Mouse (Mus musculus) thymus, postnatal 36 days (tissue): ENCODE measurements around the gene Sppl2a.
"Not testable (repeated sequence)": the region's sequence is repeated elsewhere in the genome, so short reads cannot be mapped to it uniquely, and the experiment has no call there.

ENCODE experiments used
- DNase-seq, 2 experiments: peaks; one replicate each; pipeline ENCODE4 v3.0.0; 2022; ENCODE audit warnings: mixed read lengths in 2 of 2

The Sppl2a gene

GRCm38 (mm10) chr2:126932897-126933641 is at the start of gene Sppl2a:
Sppl2a (minus strand) TSS chr2:126933235.
- DNase-seq, result peak; percentile 82 to 86

DNA sequence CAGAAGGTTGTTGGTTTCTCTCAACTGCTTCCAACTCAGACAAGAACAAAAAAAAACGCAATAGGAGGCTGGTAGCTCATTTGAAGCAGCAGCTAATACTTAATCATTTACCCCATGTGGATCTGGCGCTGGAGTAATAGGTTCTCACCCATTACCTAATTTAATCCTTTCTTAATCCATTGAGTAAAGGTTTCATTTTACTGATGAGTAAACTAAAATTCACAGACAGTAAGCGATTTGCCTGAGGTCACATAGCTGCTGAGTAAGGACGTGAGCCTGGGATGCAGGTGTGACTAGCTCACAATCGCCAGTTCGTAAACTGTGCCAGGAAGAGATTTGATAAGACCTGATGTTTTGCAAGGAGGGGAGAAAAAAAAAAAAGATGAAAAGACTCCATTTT is 44.4 kb upstream of the Sppl2a start:
- no peak for DNase-seq

- no peak for DNase-seq
These were observed 28.7 kb upstream of the Sppl2a start for GRCm38 (mm10) chr2:126961696-126962095.

GRCm38 (mm10) chr2:126955671-126956070 is 22.6 kb upstream of the Sppl2a start:
- DNase-seq, result no peak

DNA sequence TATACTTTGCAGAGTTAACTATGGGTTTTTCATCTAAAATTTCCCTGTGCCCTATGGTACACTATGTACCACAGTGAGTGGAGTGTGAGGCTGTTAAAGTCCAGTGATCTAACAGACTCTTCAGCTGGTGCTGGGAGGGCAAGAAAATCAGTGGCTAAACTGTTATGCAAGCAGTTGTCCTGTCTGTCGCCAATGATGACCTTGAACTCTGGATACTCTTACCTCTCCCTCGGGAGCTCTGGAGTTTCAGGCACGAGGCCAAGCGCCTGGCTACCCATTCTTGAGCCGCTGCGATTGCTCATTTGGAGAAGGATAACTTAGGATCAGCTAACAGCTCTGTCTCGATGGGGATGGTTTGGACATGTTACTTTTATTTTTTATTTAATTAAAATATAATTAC is 18.1 kb upstream of the Sppl2a start:
- DNase-seq, result no peak

DNA sequence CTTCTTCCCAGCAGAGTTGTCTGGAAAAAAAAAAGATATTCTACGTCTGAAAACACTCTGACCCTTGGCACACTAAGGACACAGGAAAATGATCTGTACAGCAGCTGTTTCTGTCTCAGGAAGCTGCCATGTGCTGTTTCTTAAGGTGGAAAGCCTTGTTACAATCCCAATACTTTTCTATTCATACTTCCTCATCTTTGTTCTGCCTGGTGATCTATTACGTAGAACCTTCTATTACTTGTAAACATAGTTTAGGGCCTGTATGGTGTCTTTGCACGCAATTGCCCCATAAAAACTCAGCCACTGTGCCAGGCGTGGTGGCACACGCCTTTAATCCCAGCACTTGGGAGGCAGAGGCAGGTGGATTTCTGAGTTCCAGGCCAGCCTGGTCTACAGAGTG is 17.4 kb upstream of the Sppl2a start:
- no peak for DNase-seq

DNA sequence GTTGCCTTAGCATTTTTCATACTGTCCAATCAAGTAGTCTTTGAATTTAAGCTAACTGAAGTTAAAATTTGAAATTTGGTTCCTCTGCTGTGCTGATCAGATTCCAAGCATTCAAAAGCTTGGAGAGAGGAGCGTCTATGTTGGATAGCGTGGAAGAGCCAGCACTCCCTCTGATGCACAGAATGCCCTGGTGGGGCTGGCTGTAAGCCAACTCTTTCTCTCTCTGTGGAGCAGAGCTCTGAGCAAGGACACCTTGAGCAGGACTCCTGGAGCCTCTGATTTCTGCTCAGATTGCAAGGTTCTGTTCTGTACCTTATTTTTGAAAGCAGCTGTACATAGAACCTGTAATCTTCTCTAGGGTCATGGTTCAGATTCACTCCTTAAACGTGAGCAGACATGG is 16.8 kb upstream of the Sppl2a start:
- no peak for DNase-seq

- not testable (repeated sequence) for DNase-seq
These were observed 16.3 kb upstream of the Sppl2a start for GRCm38 (mm10) chr2:126949297-126949696.

DNA sequence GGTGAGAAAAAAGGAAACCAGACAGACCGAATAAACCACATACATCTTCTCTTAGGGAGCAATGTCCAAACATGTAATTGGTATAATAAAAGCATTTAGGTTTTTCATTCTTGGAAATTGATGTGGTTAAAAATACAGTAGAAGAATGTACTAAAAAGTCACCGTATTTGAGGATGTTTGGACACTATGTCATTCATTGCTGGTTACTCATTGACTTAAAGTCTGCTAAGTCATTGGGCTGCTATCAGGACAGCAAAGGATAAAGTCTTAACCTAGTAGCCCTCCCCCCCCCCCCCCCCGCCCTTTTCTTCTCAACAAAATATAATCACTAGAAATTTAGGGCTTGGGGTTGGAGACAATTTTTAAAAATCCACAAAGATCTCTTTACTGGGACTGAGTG is 15.2 kb upstream of the Sppl2a start:
- DNase-seq, result no peak

GRCm38 (mm10) chr2:126947646-126948045 is 14.6 kb upstream of the Sppl2a start:
- no peak for DNase-seq

DNA sequence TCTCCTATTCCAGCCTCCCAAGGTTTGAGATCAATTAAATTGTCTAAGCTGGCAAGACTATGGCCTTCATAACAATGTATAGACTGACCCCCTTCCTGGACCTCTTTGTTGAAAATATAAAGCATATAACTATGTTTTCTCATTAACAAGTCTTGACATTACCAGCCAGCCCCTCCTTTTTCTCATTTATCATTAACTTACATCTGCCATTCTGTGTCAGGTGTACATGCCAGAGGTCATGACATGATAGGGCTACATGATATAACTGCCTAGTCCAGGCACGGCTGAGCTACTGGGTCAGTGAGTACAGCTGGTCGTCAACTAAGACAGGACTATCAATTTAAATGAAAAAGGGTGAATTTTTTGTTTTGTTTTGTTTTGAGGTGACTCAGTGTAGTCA is 10.2 kb upstream of the Sppl2a start:
- DNase-seq, result no peak

GRCm38 (mm10) chr2:126940314-126940866 is 7.4 kb upstream of the Sppl2a start:
- DNase-seq, result no peak

GRCm38 (mm10) chr2:126938069-126938468 is 5.0 kb upstream of the Sppl2a start:
- no peak for DNase-seq

DNA sequence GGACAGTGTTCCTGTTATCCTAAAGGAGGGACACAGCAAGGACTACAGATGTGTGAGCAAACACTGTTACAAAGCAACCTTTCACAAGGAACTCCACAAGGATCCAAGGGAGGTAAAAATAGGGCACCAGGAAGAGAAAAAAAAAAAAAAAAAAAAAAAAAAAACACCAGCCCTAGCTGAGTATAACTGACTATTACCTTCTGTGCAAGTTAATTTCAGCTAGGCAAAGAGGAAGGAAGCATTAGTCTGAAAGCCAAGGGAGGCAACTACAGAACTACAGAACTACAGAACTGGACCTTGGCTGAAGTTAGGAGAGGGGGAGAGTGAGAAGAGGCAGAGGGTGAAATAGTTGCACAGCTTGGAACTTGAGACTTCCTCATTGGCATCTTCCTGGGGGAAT is 886 bp upstream of the Sppl2a start:
- DNase-seq, result no peak

DNA sequence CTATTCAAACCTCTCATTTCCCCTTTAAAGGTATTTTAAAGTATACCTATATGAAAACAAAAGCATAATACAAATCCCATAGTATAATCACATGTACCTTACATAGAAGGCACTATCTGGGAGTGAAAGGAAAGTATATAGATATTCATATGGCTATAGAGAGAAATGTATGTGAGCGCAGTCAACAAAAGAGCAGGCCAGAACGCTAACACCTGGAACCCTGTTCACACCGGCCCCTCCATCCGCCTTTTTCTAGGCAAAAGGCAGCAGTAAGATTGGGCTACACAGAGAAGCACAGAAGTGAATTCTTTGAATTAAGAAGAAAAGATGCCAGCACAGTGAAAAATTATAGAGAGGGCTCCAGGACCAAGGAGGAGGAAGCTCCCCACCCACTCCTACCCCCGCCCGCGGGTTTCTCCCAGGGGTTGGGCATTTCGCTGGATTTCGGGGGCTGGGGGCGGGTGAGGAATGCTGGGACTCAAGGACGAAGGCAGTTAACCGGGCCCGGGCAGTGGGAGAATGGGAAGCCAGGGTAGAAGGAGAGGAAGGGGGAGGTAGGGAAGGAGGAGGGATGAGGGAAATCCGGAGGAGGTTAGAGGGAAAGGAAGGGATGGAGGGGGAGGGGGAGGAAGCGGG is 656 bp downstream of the Sppl2a start:
- peak; percentile 41 to 51 for DNase-seq

DNA sequence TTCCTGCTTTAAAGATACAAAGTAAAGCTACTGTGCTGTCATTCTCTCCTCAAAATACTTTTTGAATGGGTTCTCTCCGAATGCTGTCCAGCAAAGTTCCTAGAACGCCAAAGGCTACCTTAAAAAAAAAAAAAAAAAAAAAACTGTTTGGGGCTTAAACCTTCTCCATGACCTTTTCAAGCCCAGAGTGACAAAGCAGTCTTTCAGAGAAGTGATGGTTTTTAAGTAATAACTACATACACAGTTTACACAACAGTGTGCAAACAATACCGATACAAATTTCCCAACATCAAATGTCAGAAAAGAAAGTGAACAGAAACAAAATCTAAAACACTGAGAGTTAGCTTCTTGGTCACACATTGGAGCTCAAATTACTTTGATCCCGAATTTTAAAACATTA is 1.3 kb downstream of the Sppl2a start:
- DNase-seq, result no peak

DNA sequence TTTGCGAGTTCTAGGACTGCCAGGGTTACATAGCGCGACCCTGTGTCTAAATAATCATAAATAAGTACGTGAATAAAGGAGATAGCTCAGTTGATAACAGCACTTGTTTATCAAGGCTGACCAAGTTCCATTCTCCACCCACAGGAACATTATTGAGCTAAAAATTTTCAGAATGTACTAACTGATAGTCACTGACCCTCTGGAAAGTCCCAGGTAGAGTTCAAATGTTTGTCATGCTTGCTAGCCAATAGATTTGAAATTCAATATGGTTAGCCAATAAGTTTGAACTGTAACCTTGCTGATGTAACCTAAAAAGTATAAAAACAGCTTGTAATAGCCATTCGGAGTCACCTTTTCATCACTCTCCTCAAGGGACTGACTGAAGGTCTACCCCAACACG is 4.4 kb downstream of the Sppl2a start:
- no peak for DNase-seq

- peak; percentile 29 to 38 for DNase-seq
These were observed 12.5 kb downstream of the Sppl2a start for GRCm38 (mm10) chr2:126920358-126921060.

- DNase-seq, result no peak
These were observed 16.8 kb downstream of the Sppl2a start for GRCm38 (mm10) chr2:126916236-126916635.

- no peak for DNase-seq
These were observed 18.9 kb downstream of the Sppl2a start for GRCm38 (mm10) chr2:126914096-126914495.

DNA sequence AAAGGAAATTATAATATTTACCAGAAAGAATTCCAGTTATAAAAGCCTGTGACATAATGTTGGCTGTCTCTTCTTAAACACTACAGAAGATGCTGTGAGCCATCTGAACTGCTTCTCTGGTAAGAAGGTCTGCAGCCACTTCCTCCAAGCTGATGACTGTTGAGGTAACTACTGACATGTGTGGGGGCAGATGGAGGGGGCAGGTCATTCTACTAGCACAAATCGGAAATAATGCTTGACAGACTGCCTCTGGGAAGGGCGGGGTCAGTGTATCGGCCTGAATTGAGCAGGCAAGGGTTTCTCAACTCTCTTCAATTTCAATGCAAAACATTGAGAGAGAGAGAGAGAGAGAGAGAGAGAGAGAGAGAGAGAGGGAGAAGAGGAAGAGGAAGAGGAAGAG is 28.9 kb downstream of the Sppl2a start:
- no peak for DNase-seq

GRCm38 (mm10) chr2:126897511-126897910 is 35.5 kb downstream of the Sppl2a start:
- DNase-seq, result no peak

GRCm38 (mm10) chr2:126896941-126897340 is 36.1 kb downstream of the Sppl2a start:
- DNase-seq, result no peak

DNA sequence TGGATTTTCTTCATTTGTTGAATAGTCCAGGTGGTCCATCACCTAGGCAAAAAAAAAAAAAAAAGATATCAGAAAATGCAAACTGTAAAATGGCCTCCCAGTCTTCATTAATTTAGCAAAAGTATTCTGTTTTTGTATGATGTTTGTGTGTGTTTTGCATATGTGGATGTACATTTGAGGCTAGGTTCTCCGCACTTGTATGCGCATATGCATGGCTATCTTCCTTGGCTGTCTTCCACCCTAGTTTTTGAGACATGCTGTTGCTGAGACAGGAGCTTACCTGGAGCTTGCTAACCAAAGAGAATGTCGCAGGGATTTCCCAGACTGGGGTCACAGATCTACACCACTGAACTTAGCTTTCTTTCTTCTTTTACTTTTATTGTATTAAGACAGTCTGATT is 38.8 kb downstream of the Sppl2a start:
- no peak for DNase-seq
